Mouse (Mus musculus): ENCODE measurements around the gene St8sia1.

The St8sia1 gene

GRCm38 (mm10) chr6:142979665-142980660, 15.7 kb upstream of the St8sia1 start:
- in situ Hi-C loops (cut with MboI, MseI), result no loop called here

GRCm38 (mm10) chr6:142977221-142977620, 13.0 kb upstream of the St8sia1 start:
- in situ Hi-C loops (cut with MboI, MseI), result no loop called here

GRCm38 (mm10) chr6:142973289-142973688, 9.0 kb upstream of the St8sia1 start:
- in situ Hi-C loops (cut with MboI, MseI), result loop anchor here (25.0 kb wide), 1 partner anchor 186 kb away; no protein-coding TSS in a partner anchor

- in situ Hi-C loops (cut with MboI, MseI), result loop anchor here (25.0 kb wide), 1 partner anchor 185 kb away; no protein-coding TSS in a partner anchor
Observed at GRCm38 (mm10) chr6:142972205-142972604, 8.0 kb upstream of the St8sia1 start.

GRCm38 (mm10) chr6:142967407-142967806, 3.2 kb upstream of the St8sia1 start:
- in situ Hi-C loops (cut with MboI, MseI), result loop anchor here (10.0 to 25.0 kb wide), 2 partner anchors 180 to 987 kb away; no protein-coding TSS in a partner anchor

- in situ Hi-C loops (cut with MboI, MseI), result loop anchor here (10.0 to 25.0 kb wide), 2 partner anchors 177 to 990 kb away; no protein-coding TSS in a partner anchor
Observed at GRCm38 (mm10) chr6:142964531-142965385, 506 bp upstream of the St8sia1 start.

GRCm38 (mm10) chr6:142963480-142964075, 674 bp downstream of the St8sia1 start:
- in situ Hi-C loops (cut with MboI, MseI), result loop anchor here (10.0 to 25.0 kb wide), 2 partner anchors 176 to 991 kb away; no protein-coding TSS in a partner anchor

- in situ Hi-C loops (cut with MboI, MseI), result loop anchor here (10.0 to 25.0 kb wide), 2 partner anchors 176 to 992 kb away; no protein-coding TSS in a partner anchor
Observed at GRCm38 (mm10) chr6:142962881-142963280, 1.4 kb downstream of the St8sia1 start.

GRCm38 (mm10) chr6:142962476-142962875, 1.8 kb downstream of the St8sia1 start:
- in situ Hi-C loops (cut with MboI, MseI), result loop anchor here (10.0 to 25.0 kb wide), 2 partner anchors 175 to 992 kb away; no protein-coding TSS in a partner anchor

- in situ Hi-C loops (cut with MboI, MseI), result loop anchor here (10.0 to 25.0 kb wide), 2 partner anchors 175 to 993 kb away; no protein-coding TSS in a partner anchor
Observed at GRCm38 (mm10) chr6:142961721-142962455, 2.4 kb downstream of the St8sia1 start.

- in situ Hi-C loops (cut with MboI, MseI), result loop anchor here (5.0 to 25.0 kb wide), 2 partner anchors 94 to 169 kb away; no protein-coding TSS in a partner anchor
Observed at GRCm38 (mm10) chr6:142956556-142956955, 7.7 kb downstream of the St8sia1 start.

- in situ Hi-C loops (cut with MboI, MseI), result loop anchor here (5.0 to 25.0 kb wide), 2 partner anchors 93 to 168 kb away; no protein-coding TSS in a partner anchor
Observed at GRCm38 (mm10) chr6:142955281-142955680, 9.0 kb downstream of the St8sia1 start.

GRCm38 (mm10) chr6:142953189-142953588, 11.1 kb downstream of the St8sia1 start:
- in situ Hi-C loops (cut with MboI, MseI), result loop anchor here (5.0 to 25.0 kb wide), 2 partner anchors 36 to 166 kb away; no protein-coding TSS in a partner anchor

GRCm38 (mm10) chr6:142952361-142952954, 11.8 kb downstream of the St8sia1 start:
- in situ Hi-C loops (cut with MboI, MseI), result loop anchor here (5.0 to 25.0 kb wide), 2 partner anchors 35 to 165 kb away; no protein-coding TSS in a partner anchor

- in situ Hi-C loops (cut with MboI, MseI), result loop anchor here (5.0 to 25.0 kb wide), 2 partner anchors 34 to 164 kb away; no protein-coding TSS in a partner anchor
Observed at GRCm38 (mm10) chr6:142951564-142952308, 12.5 kb downstream of the St8sia1 start.

GRCm38 (mm10) chr6:142950354-142950753, 13.9 kb downstream of the St8sia1 start:
- in situ Hi-C loops (cut with MboI, MseI), result loop anchor here (5.0 to 25.0 kb wide), 2 partner anchors 33 to 163 kb away; no protein-coding TSS in a partner anchor

GRCm38 (mm10) chr6:142948955-142949357, 15.3 kb downstream of the St8sia1 start:
- in situ Hi-C loops (cut with MboI, MseI), result no loop called here

GRCm38 (mm10) chr6:142947029-142947428, 17.2 kb downstream of the St8sia1 start:
- in situ Hi-C loops (cut with MboI, MseI), result no loop called here

Measured in T-helper 2 cell (primary cell).